Mouse (Mus musculus) embryonic facial prominence, embryonic 11.5 days (tissue): ENCODE data around the gene Gm28048. TPM values are rescaled to one million over a fixed set of nuclear protein-coding genes. Genes with fewer than 3 reads are reported as not detected.
A peak's percentile ranks its signal among the peaks of the same experiment; 100 is the strongest.

Source experiments
- ATAC-seq: fragments of 200-750 bp; cut with Nextera tagmentation; replicated peaks from 2 replicates; pipeline ENCODE4 v1.8.0; 2017; ENCODE audit warnings: low read depth; ENCODE audit not compliant: insufficient number of reproducible peaks, low FRiP score, low TSS enrichment
- DNase-seq: peaks from one replicate; pipeline ENCODE4 v3.0.0-alpha.2; 2015; ENCODE audit warnings: low spot score
- H3K27ac ChIP-seq: fragments of 300-500 bp; sonication (generic); replicated peaks from 2 replicates; pipeline ENCODE4 v1.5.1; 2014; ENCODE audit warnings: mild to moderate bottlenecking, low read depth, low read length, control low read depth
- H3K27me3 ChIP-seq: fragments of 300-500 bp; sonication (generic); 2 replicates; pipeline ENCODE4 v1.6.1; 2014; ENCODE audit warnings: mild to moderate bottlenecking, low read length, moderate library complexity, mixed read lengths; ENCODE audit not compliant: control insufficient read depth, insufficient read depth
- H3K36me3 ChIP-seq: fragments of 300-500 bp; sonication (generic); replicated peaks from 2 replicates; pipeline ENCODE4 v1.6.1; 2014; ENCODE audit warnings: low read depth, mild to moderate bottlenecking, low read length, moderate library complexity, mixed read lengths; ENCODE audit not compliant: control insufficient read depth, insufficient read depth
- H3K4me1 ChIP-seq: fragments of 300-500 bp; sonication (generic); 2 replicates; pipeline ENCODE4 v1.6.1; 2014; ENCODE audit warnings: low read length, mixed read lengths; ENCODE audit not compliant: control insufficient read depth, insufficient read depth
- H3K4me2 ChIP-seq: fragments of 300-500 bp; sonication (generic); 2 replicates; pipeline ENCODE4 v1.6.1; 2014; ENCODE audit warnings: low read depth, mild to moderate bottlenecking, control low read depth, low read length, moderate library complexity
- H3K4me3 ChIP-seq: fragments of 300-500 bp; sonication (generic); 2 replicates; pipeline ENCODE4 v1.5.1; 2014; ENCODE audit warnings: low read depth, low read length, control low read depth
- H3K9ac ChIP-seq: fragments of 300-500 bp; sonication (generic); replicated peaks from 2 replicates; pipeline ENCODE4 v1.6.1; 2014; ENCODE audit warnings: mild to moderate bottlenecking, control low read depth, low read length
- H3K9me3 ChIP-seq: fragments of 300-500 bp; sonication (generic); replicated peaks from 2 replicates; pipeline ENCODE4 v1.6.1; 2016; ENCODE audit warnings: mild to moderate bottlenecking, low read length, inconsistent platforms, mixed read lengths; ENCODE audit not compliant: control insufficient read depth
- WGBS: fragments of 180-500 bp; shearing (Covaris S2); extraction: QIAGEN DNeasy Blood & Tissue Kit; methylation state at CpG from one replicate; pipeline ENCODE4 v1.1.7; 2014; 5-methylcytosine and 5-hydroxymethylcytosine counted together
- polyA plus RNA-seq: library from polyadenylated mRNA; unstranded; fragments of >200 nt; fragmentation: Nextera tagmentation; extraction: Ambion mirVana; gene quantifications from 2 replicates; pipeline ENCODE4 v1.2.1, GENCODE M21; 2014

The Gm28048 gene
- polyA plus RNA-seq, 1 experiment from 2014 or later = 9.5 TPM

- H3K9me3 ChIP-seq = peaks cover 2% of the 10 kb centered on the region; the same call in 1 of the 2 replicates
- no peaks in the 10 kb centered on the region; the same call in 1 of the 2 replicates for H3K36me3 ChIP-seq
- H3K4me2 ChIP-seq = peak within 1 kb of the TSS; percentile 69
- H3K27me3 ChIP-seq = no peaks in the 10 kb centered on the region
- peak within 1 kb of the TSS; percentile 55 for H3K4me3 ChIP-seq
- 53% methylated on average over 56 of the region's 56 CpGs for whole genome bisulfite sequencing
- peak; percentile 70 for ATAC-seq
- no peak within 1 kb of the TSS for H3K27ac ChIP-seq
- DNase-seq = peak; percentile 64
- no peaks in the 10 kb centered on the region for H3K4me1 ChIP-seq
- peak within 1 kb of the TSS; percentile 60 for H3K9ac ChIP-seq
These were observed 9.8 kb downstream of the Gm28048 start, which contains the start of gene Zrsr1 for GRCm38 (mm10) chr11:22971835-22972709. TSS of gene Zrsr1 (plus strand) at chr11:22972005.

DNA sequence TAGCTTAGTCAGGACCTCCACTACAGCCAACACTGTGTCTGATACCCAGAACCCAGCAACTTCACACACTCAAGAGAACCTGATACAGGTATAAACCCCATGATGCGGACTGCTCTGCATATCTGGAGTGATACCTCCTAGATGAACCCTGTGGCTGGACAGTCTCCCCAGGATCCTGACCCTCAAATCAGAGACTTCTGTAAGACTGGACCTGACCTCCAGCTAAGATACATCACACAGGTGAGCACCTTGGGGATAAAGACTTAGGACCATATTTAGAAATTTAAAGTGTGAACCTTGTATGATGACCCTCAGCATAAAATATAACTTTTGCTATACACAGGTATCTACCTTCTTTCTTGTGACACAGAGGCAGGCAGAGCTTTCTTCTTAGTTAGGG is 11.3 kb downstream of the Gm28048 start:
- H3K9me3 ChIP-seq = peaks cover 2% of the 10 kb centered on the region; the same call in 1 of the 2 replicates
- no peak overlapping the region for H3K4me2 ChIP-seq
- no peak overlapping the region for H3K4me3 ChIP-seq
- no peaks in the 10 kb centered on the region for H3K27me3 ChIP-seq
- no peak overlapping the region for H3K27ac ChIP-seq
- ATAC-seq = no peak
- no peak for DNase-seq
- H3K9ac ChIP-seq = no peak overlapping the region
- H3K36me3 ChIP-seq = no peaks in the 10 kb centered on the region; the same call in 1 of the 2 replicates
- H3K4me1 ChIP-seq = no peaks in the 10 kb centered on the region
- 96% methylated on average over 1 of the region's 1 CpGs for WGBS

DNA sequence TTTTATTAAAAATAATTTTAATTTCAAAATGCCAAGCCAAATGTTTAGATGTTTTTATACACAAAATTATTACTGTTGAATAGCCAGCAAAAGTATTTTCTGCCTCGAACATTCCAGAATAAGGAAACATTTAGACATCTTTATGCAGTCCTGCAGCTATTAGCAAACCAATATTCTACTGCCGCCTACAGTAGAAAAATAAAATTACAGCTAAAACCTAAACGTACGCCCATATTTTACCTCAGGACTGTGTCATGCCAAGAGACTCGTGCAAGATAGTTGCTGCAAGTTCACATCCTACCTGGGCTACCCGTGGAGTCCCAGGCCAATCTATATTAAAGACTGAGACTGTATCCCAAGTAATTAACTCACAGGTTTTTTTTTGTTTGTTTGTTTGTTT is 12.4 kb downstream of the Gm28048 start:
- no peak overlapping the region for H3K27ac ChIP-seq
- no peaks in the 10 kb centered on the region; the same call in 1 of the 2 replicates for H3K36me3 ChIP-seq
- no peak overlapping the region for H3K4me2 ChIP-seq
- ATAC-seq = no peak
- no peak overlapping the region for H3K9ac ChIP-seq
- no peaks in the 10 kb centered on the region for H3K4me1 ChIP-seq
- DNase-seq = peak; percentile 52
- H3K4me3 ChIP-seq = no peak overlapping the region
- no peaks in the 10 kb centered on the region for H3K27me3 ChIP-seq
- 64% methylated on average over 6 of the region's 6 CpGs for WGBS
- peaks cover 2% of the 10 kb centered on the region; the same call in 1 of the 2 replicates for H3K9me3 ChIP-seq

GRCm38 (mm10) chr11:22965503-22965902 is 16.4 kb downstream of the Gm28048 start:
- H3K9me3 ChIP-seq = no peaks in the 10 kb centered on the region
- DNase-seq (no peak), ATAC-seq (no peak)
- no peaks in the 10 kb centered on the region for H3K27me3 ChIP-seq
- H3K27ac ChIP-seq = no peak overlapping the region
- no peak overlapping the region for H3K9ac ChIP-seq
- no peaks in the 10 kb centered on the region for H3K4me1 ChIP-seq
- no peak overlapping the region for H3K4me2 ChIP-seq
- no peak overlapping the region for H3K4me3 ChIP-seq
- H3K36me3 ChIP-seq = no peaks in the 10 kb centered on the region
- whole genome bisulfite sequencing = 76% methylated on average over 4 of the region's 4 CpGs

GRCm38 (mm10) chr11:22964401-22964800 is 17.5 kb downstream of the Gm28048 start:
- Histone ChIP-seq H3K36me3 (no peaks in the 10 kb centered on the region), H3K4me3 (no peak overlapping the region), H3K4me1 (no peaks in the 10 kb centered on the region), H3K27ac (no peak overlapping the region), H3K9ac (no peak overlapping the region), H3K9me3 (no peaks in the 10 kb centered on the region), H3K27me3 (no peaks in the 10 kb centered on the region), H3K4me2 (no peak overlapping the region)
- 78% methylated on average over 4 of the region's 4 CpGs for WGBS
- DNase-seq (no peak), ATAC-seq (no peak)

DNA sequence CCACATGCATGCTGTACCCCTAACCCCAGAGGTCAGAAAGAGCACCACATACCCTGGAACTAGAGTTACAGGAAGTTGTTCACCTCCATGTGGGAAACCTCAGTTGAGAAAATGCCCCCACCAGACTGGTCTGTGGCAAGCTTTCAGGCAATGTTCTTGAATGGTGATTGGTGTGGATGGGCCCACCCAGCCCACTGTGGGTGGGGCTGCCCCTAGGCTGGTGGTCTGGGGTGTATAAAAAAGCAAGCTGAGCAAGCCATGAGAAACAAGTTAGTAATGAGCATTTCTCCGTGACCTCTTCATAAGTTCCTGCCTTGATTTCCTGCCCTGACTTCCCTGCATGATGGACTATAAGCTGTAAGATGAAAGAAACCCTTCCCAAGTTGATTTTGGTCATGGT is 19.8 kb downstream of the Gm28048 start:
- H3K4me3 ChIP-seq = no peak overlapping the region
- H3K27ac ChIP-seq = no peak overlapping the region
- H3K4me2 ChIP-seq = no peak overlapping the region
- no peak for DNase-seq
- no peaks in the 10 kb centered on the region for H3K36me3 ChIP-seq
- H3K9me3 ChIP-seq = no peaks in the 10 kb centered on the region
- H3K27me3 ChIP-seq = no peaks in the 10 kb centered on the region
- H3K9ac ChIP-seq = no peak overlapping the region
- ATAC-seq = no peak
- H3K4me1 ChIP-seq = no peaks in the 10 kb centered on the region
- 86% methylated on average over 1 of the region's 1 CpGs for WGBS

DNA sequence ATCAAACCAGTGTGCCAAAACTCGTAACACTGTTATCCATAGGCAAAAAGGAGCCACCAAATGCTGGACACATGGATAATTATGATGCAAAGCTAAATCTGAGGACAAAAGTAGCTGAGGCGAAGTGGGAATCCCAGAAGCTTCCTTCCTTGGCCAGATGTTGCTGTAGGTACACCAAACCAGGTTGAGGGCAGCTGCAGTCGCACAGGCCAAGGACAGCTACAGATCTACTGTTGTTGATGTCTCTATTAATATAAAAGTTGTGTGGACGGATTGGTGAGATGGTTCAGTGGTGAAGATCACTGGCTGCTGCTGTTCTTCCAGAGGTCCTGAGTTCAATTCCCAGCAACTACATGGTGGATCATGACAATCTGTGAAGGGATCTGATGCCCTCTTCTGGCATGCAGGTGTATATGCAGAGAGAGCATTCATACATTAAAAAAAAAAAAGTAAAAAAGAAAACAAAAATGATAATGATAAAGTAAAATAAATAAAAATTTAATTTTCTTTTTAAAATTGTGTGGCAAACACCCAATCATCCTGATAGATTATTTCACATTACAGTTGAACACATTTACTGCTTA is 24.0 kb downstream of the Gm28048 start:
- Histone ChIP-seq H3K4me1 (no peaks in the 10 kb centered on the region), H3K27ac (no peak overlapping the region), H3K4me2 (no peak overlapping the region), H3K9me3 (no peaks in the 10 kb centered on the region), H3K27me3 (no peaks in the 10 kb centered on the region), H3K4me3 (no peak overlapping the region), H3K9ac (no peak overlapping the region), H3K36me3 (no peaks in the 10 kb centered on the region)
- ATAC-seq (no peak), DNase-seq (no peak)
- 90% methylated on average over 4 of the region's 4 CpGs for WGBS

DNA sequence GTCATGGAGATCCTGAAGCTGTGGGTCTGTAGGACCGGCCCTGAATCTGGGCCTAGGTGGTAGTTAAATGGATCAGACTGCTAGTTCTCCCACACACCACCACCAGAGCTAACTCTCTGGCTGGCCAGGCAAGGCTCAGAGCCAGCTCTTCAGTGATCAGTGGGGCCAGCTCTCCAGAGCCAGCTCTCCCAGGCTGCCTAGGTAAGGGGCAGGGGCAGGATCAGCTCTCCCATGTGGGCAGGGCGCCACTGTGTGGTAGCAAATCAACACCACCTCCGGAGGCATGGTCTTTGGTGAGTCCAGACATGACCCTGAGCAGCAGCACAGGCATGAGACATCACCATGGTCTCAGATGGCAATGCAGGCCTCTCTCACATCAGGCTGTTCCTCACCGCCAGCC is 25.1 kb downstream of the Gm28048 start:
- H3K4me1 ChIP-seq = no peaks in the 10 kb centered on the region
- H3K27ac ChIP-seq = no peak overlapping the region
- no peak overlapping the region for H3K9ac ChIP-seq
- no peaks in the 10 kb centered on the region for H3K36me3 ChIP-seq
- ATAC-seq (no peak), DNase-seq (peak; percentile 14)
- H3K4me2 ChIP-seq = no peak overlapping the region
- WGBS = 74% methylated on average over 4 of the region's 4 CpGs
- H3K27me3 ChIP-seq = no peaks in the 10 kb centered on the region
- no peaks in the 10 kb centered on the region for H3K9me3 ChIP-seq
- H3K4me3 ChIP-seq = no peak overlapping the region
